ENCODE assay signal across 17 mouse cellular contexts in genomic region chr10:117997796-117998195, GRCm38 (mm10).
"Had no signal": no experiment of that assay in that cellular context is flagged by ENCODE, and none has a peak within 500 bp of the region (broad histone marks: within the 10 kb centered on the region; RNA-seq: fewer than 3 reads in every experiment).

No protein-coding gene starts in this region.

- H3K9ac ChIP-seq: neural tube, embryonic 12.5 days; neural tube, embryonic 13.5 days; neural tube, embryonic 15.5 days; stomach, embryonic 15.5 days had no signal

- DNase-seq: retina, postnatal 1 day; right cerebral cortex, adult 18-20 months; right cerebral cortex, postnatal 14 days; right cerebral cortex, postnatal 25 days; right cerebral cortex, postnatal 4 days; spleen, adult 18-20 months; thymus, adult 18-20 months; thymus, adult 2 months; thymus, postnatal 14 days; thymus, postnatal 25 days; thymus, postnatal 36 days; thymus, postnatal 4 days had no signal

- H3K4me2 ChIP-seq: neural tube, embryonic 12.5 days; neural tube, embryonic 13.5 days; neural tube, embryonic 15.5 days; stomach, embryonic 15.5 days had no signal

- H3K4me3 ChIP-seq: neural tube, embryonic 12.5 days; neural tube, embryonic 13.5 days; neural tube, embryonic 15.5 days; stomach, embryonic 15.5 days had no signal

- H3K36me3 ChIP-seq: neural tube, embryonic 12.5 days; neural tube, embryonic 13.5 days; neural tube, embryonic 15.5 days; stomach, embryonic 15.5 days had no signal

- H3K9me3 ChIP-seq: neural tube, embryonic 12.5 days; neural tube, embryonic 13.5 days; neural tube, embryonic 15.5 days; stomach, embryonic 15.5 days had no signal

- H3K4me1 ChIP-seq: stomach, embryonic 15.5 days had no signal

- H3K27ac ChIP-seq: neural tube, embryonic 12.5 days; neural tube, embryonic 13.5 days; neural tube, embryonic 15.5 days; stomach, embryonic 15.5 days; stomach, postnatal 0 days had no signal

- H3K27me3 ChIP-seq: neural tube, embryonic 12.5 days; neural tube, embryonic 13.5 days; neural tube, embryonic 15.5 days; stomach, embryonic 15.5 days had no signal
